Mouse (Mus musculus): ENCODE results near the gene Dennd4a.

Dennd4a gene

GRCm38 (mm10) chr9:64913973-64914372 is 102.8 kb downstream of the Dennd4a start:
- DNase-seq (ENCODE audit: low spot score), result no peak

GRCm38 (mm10) chr9:64914629-64915028 is 103.5 kb downstream of the Dennd4a start:
- no peak for DNase-seq (ENCODE audit: low spot score)

- no peak for DNase-seq (ENCODE audit: low spot score)
Observed at GRCm38 (mm10) chr9:64918560-64918959, 107.4 kb downstream of the Dennd4a start.

DNA sequence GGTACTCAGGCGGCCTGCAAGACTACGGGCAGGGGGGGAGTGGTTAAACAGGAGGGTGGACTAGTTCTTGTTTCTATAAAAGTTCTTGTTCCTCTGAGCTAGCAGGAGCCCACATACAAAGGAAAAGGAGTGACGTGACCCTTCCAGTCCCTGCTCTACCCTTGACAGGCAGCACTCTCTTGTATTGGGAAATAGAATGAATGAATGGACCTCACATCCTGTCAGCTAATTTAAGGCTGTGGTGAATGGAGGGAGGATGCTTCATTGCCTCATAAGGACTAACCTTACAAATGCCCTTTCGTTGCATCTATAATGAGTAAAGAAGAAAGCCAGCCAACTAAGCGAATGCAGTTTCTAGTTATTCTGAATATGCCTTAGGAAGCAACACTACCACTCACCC is 114.6 kb downstream of the Dennd4a start:
- DNase-seq (ENCODE audit: low spot score), result no peak

DNA sequence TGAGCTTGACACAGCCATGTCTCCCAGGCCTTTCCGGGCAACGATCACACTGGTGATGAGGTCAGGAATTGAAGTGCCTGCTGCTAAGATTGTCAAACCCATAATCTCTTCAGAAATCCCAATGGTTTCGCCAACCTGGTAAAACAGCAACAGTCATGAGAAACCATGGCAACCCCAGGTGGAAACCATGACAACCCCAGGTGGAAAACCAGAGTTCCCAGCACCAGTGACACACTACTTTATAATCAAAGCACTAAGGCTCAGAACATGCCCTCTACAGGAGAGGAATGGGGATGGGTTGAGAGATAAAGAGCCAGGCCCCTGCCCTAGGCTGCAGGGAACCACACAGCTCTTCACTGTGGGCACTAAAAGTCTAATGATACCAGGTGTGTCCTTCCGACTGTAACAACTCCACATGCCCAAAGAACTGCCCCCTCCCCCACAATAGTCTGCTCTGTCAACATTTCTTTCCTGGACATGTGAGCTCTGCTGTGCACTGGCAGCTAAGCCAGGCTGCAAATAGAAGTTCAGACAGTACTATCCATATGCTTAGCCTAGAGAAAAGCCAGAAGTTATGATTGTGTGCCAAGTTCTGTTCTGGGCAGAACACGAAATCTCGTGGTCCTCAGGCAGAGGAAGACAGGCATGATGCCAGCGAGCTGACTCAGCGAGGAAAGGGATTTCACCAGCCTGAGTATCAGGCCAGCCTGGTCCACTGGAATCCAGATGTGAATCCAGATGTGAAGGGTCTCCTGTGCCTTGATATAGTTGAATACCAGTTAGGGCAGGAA is 115.3 kb downstream of the Dennd4a start:
- DNase-seq (ENCODE audit: low spot score), result peak; percentile 31

GRCm38 (mm10) chr9:64930256-64930655 is 119.1 kb downstream of the Dennd4a start:
- DNase-seq (ENCODE audit: low spot score), result no peak

GRCm38 (mm10) chr9:64931751-64932610 is 120.8 kb downstream of the Dennd4a start:
- DNase-seq (ENCODE audit: low spot score), result peak; percentile 48

DNA sequence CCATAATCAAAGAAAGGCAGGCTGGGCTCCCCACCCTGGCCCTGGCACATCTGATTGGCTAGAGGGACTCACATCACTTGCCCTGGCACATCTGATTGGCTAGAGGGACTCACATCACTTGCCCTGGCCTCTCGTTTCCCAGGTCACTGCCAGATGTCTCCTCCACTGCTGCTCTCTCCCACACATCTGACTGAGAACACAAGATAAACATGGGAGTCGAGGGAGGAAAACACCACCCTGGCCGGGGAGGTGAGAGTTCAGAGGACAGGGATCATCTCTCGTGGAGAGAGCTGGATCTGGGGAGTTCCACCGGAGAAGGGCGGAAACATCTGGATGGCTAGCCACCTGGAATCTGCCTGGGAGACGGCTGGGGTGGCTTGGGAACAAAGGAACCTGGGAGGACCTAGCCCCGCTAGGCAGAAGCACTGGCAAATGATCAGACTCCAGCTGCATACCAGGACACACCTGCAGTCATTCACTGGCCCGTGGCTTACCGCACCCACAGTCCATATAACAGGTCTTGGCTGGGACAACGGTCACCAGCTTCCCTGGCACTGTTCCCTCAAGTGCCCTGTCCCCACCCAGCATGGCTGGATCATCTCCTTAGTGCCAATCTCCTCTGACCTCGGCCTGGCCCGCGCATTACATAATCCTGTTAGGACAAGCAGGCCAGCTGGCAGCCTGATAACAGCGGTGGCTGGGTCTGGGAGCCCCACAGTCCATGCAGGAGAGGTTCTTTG is 123.0 kb downstream of the Dennd4a start:
- DNase-seq (ENCODE audit: low spot score), result peak; percentile 57

DNA sequence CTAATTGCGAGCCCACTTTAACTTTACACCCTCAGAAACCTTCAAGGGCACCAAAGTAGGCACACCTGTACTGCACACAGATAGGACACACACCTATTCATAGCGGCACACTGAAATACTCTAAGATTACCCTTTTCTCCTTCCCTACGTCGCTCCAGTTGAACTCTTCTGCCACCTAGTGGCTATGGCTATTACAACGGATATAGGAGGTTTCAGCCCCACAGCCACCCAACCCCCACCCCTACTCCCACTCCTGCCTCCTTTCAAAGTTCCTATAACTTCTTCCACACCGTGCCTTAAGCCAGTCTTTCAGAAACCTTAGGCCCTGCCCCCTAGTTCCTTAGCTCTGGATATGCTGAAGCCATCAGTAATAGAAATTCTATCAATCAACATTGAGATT is 125.4 kb downstream of the Dennd4a start:
- DNase-seq (ENCODE audit: low spot score), result no peak

- no peak for DNase-seq (ENCODE audit: low spot score)
Observed at GRCm38 (mm10) chr9:64937491-64937890, 126.4 kb downstream of the Dennd4a start.

- DNase-seq (ENCODE audit: low spot score), result no peak
Observed at GRCm38 (mm10) chr9:64938535-64938934, 127.4 kb downstream of the Dennd4a start.

DNA sequence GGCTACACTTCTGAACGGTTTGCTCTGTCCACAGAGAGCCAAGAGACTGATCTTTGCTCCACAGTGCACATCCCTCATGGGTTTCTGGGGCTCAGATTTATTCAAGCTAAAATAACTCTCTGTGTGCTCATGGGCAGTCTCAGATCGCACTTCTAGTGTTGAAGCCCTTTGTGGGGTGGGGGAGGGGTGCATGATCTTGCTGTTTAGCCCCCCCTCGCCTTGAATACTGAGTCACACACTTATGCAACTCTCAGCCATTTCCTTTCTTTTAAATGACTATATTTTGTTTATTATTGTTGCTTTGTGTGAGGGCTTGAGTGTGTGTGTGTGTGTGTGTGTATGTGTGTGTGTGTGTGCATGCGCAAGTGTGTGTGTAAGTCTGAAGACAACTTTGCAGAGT is 128.1 kb downstream of the Dennd4a start:
- no peak for DNase-seq (ENCODE audit: low spot score)

DNA sequence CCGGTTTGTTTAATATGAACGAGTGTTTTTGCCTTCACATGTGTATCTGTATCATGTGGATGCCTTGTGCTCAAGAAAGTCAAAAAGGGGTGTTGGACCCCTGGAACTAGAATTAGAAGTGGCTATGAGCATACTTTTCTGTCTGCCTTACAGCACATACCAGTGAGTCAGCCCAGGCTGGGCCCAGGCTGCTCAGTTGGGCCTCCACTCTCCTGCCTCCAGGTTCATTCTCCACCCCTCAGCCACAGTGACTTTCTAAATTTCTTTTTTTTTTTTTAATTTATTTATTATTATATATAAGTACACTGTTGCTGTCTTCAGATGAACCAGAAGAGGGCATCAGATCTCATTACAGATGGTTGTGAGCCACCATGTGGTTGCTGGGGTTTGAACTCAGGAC is 128.7 kb downstream of the Dennd4a start:
- DNase-seq (ENCODE audit: low spot score), result no peak

GRCm38 (mm10) chr9:64940731-64941346 is 129.7 kb downstream of the Dennd4a start:
- no peak for DNase-seq (ENCODE audit: low spot score)

GRCm38 (mm10) chr9:64941650-64942049 is 130.5 kb downstream of the Dennd4a start:
- no peak for DNase-seq (ENCODE audit: low spot score)

DNA sequence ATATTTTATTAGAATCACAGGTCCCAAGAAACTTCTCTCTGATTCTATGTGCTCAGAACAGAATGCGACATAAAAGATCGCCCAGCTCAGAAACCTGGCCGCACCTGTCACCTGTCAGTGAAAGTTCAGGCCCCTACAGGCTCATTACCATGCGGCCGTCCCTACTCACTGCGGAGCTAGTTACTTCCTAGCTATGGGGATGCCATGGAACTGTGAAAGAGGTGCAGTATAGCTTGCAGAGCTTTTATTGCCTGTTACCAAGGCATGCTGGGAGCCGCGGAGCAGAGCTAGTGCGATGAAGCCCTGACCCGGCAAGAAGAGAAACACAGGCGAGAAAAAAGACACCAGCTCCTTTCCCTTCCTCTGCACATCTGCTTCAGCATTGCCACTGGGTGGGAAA is 132.9 kb downstream of the Dennd4a start:
- DNase-seq (ENCODE audit: low spot score), result no peak

DNA sequence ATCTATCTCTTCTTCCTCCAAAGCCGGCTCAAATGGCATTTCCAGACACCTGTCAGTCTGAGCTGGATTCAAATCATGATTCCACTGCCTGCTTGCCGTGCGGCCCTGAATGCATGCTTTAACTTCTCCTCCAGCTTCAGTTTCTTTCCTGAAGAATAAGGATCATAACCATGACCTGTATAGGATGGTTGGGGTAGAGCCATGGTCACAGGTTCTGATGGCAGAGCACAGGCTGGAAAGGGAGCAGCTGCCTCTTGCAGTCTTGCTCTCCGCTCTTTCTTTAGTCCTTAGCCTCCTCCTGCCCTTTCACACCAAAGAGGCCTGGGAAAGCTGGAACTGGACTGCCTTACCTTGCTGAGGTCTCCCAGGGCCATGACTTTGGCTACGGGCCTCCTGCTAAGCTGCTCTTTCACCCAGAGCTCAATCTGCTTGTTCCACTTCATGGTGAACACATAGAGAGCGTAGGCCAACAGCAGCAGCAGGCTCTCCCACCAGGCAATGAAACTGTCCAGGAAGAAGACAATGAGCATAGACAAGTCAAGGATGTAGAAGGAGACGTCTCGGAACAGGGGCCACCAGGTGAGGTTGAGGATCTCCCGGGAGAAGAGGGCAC is 136.4 kb downstream of the Dennd4a start:
- DNase-seq (ENCODE audit: low spot score), result no peak

DNA sequence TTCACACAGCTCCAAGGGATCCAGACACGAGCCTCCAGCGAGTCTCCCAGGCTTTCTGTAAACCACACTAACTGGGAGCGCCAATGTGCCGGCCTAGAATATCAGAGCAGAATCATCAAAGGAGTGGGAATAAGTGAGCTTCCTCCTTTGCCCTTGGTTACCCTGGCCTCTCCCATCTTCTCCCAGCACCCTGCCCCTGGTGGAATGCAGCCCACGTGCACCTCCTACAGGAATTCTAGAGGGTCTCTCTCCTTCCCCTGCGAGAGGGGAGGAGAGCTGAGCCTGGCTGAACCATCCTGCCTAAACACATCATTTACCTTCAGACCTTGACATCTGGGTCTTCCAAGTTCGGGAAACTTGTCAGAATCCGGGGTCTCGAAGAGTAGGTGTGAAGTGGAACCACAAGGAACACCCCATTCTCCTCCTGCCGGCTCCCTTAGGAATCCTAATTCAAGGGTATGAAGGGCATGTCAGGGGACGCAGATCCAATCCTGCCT is 140.1 kb downstream of the Dennd4a start, which contains the start of gene Slc24a1:
Gene Slc24a1, minus strand, starts transcription at position 447 of the 497 bp plus-strand sequence.
- no peak for DNase-seq (ENCODE audit: low spot score)

- DNase-seq (ENCODE audit: low spot score), result no peak
Observed at GRCm38 (mm10) chr9:64952055-64952454, 140.9 kb downstream of the Dennd4a start.

GRCm38 (mm10) chr9:64953190-64953589 is 142.1 kb downstream of the Dennd4a start:
- DNase-seq (ENCODE audit: low spot score), result no peak

- DNase-seq (ENCODE audit: low spot score), result no peak
Observed at GRCm38 (mm10) chr9:64956337-64956736, 145.2 kb downstream of the Dennd4a start.

Data from ovary, adult 18-20 months (tissue).